Mouse (Mus musculus): ENCODE data around the gene Orai1.
A peak's percentile ranks its signal among the peaks of the same experiment; 100 is the strongest.
"Not testable (repeated sequence)": the region's sequence is repeated elsewhere in the genome, so short reads cannot be mapped to it uniquely, and the experiment has no call there.

The Orai1 gene

DNA sequence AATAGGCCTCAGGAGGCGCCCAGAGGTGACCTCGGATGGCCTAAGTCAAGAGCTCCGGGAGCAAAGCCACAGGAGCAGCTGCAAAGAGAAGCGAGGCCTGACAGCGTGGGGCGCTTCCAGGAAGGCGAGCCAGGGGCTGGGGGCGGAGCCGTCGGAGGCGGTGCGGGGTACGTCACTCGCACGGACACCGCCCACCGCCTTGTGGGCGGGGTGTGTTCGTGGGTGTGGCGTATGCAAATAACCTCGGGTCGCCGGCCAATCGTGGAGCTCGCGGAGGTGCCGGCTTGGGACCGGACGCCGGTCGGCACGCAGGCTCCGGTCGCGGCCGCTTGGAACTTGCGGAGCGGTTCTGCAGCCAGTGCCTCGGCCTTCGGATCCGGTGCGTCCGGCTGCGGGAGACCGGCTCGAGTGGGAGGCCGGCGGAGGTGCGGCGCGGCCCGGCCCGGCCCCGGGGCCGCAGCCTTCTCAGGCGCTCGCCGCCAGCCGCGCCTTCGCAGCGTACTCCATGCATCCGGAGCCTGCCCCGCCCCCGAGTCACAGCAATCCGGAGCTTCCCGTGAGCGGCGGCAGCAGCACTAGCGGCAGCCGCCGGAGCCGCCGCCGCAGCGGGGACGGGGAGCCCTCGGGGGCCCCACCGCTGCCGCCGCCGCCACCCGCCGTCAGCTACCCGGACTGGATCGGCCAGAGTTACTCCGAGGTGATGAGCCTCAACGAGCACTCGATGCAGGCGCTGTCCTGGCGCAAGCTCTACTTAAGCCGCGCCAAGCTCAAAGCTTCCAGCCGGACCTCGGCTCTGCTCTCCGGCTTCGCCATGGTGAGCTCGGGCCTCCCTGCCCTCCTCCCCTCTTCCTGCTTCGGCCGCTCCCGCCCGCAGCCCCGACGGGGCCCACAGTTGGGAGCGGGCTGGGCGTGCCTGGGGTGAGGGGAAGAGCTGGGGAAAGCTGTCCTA lies at the start of gene Orai1:
Gene Orai1, plus strand, starts transcription at position 322 of the 949 bp plus-strand sequence.
- DNase-seq (ENCODE audit: low spot score) = peak; percentile 98

DNA sequence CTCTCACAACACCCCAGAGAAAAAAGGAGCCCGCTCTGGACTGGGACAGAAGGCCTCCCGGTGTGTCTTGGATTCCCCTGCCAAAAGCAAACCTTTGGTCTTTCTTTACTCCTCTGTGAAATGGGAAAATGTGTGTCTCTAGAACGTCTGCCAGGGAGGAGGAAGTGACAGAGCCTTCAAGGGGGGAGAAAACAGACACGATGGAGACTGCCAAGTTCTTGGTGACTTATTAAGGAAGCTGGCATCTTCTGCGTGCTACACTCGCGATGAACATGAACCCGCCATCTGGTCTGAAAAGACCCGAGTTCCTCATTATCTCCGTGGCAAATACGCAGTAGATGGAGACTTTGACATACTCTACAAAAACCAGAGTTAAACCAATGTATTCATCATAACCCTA lies 49.4 kb upstream of the Orai1 start:
- no peak for DNase-seq (ENCODE audit: low spot score)

DNA sequence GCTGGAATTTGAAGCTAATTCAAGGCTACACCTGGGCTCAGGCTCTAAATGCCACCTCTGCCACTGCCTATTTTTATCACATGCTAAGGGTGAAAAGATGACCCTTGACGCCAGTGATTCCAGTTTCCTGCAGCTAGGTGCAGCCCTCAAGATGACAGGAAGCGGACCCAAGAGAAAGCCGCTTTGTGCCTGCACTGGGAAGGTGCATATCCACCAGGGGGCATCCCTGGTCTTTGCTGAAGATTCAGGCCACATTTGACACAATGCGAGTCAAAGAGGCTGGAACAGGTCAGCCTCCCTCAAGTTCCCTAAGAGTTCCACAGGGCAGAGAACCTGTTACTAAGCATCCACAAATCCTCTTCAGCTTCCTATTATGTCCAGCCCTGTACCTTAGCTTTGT lies 46.6 kb upstream of the Orai1 start:
- DNase-seq (ENCODE audit: low spot score) = peak; percentile 86

DNA sequence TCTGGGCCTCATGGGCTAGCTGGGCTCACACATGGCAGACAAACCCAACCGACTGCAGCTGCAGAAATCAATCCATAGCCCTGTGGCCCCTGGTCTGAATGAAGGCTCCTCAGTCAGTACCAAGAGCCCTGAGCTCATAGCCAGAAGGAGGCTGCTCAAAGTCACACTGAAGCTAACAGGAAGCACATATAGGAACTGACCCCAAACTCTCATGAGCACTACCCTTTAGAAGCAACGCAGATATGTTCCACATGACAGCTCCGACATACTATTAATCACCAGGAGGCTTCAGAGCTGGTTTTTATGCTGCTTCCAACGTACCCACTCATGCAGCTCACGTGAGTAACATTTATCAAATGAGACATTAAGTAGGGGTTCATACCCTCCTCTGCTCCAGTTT lies 44.8 kb upstream of the Orai1 start:
- no peak for DNase-seq (ENCODE audit: low spot score)

DNA sequence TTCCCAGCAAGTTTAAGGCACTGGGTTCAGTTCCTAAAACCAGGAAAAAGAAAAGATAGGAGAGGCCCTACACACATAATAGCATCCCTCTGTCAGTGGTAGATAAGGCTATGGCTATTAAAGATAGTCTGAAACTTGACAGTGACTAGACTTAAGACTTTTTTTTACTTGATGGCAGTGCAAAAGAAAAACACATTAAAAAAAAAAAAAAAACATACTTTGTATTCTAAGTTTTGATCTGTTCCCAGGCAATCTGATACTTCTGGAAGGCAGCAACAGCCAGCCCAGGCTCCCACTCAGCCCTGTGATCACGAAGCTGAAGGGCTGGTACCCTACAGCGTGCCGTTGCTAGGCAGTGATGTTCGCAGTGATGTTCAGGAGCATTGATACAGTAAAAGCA lies 43.4 kb upstream of the Orai1 start:
- DNase-seq (ENCODE audit: low spot score) = no peak

DNA sequence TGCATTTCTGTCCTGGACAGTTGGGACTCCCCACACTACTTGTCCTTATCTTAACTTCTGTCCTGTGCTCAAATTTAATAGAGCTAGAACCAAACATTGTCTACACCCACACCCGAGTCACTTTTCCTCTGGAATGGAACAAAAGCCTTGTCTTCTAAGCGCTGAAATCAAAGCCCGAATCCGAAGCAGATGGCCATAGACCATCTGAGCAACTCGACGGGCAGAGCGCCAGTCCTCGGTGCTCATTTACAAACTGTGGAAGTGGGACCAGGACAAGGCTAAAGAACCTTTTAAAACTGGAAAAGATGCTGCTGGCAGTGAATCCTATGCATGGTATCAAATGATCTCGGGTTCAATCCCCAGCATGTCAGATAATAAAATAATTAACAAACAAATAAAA lies 42.8 kb upstream of the Orai1 start:
- no peak for DNase-seq (ENCODE audit: low spot score)

DNA sequence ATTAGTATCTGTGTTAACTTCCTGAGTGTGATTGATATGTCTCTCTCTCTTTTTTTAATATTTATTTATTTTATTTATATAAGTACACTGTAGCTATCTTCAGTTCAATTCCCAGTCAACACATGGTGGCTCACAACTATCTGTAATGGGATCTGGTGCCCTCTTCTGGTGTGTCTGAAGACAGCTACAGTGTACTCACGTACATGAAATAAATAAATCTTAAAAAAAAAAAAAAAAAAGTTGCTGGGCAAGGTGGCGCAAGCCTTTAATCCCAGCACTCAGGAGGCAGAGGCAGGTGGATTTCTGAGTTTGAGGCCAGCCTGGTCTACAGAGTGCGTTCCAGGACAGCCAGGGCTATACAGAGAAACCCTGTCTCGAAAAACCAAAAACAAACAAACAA lies 40.2 kb upstream of the Orai1 start:
- not testable (repeated sequence) for DNase-seq (ENCODE audit: low spot score)

DNA sequence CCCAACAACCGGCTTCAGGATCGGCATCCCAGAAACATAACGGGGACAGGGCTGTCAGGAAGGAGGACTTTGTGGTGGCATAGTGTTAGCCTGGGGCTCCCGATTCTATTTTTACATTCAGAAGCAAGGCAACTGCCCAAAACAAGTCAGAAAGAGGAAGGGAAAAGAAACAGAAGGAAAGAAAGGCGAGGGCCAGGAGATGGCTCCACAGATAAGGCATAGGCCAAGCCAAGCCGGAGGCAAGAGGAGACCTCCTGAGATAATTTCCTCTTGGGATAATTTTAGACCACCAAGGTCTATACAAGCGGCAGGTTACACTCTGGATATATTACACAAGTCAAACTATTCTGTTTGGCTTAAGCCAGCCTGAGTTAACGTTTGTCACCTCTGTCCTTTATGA lies 35.9 kb upstream of the Orai1 start:
- DNase-seq (ENCODE audit: low spot score) = no peak

DNA sequence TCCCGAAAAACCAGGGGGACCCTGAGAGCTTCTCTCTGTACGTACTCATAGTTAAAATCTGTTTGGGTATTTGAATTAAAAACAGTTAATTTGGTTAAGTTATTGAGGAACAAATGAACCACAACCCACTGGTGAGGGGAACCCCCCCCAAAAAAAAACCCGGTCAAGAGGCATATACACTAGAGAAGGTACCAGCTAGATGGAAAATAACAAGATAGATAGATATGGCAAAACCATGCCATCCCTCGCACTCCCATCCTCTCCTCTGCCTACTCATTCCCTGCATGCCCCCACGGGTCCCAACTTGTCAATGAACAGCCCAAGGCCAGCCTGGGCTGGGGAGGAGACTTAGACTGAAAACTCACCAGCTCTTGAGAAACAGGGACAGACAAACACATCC lies 30.4 kb upstream of the Orai1 start:
- DNase-seq (ENCODE audit: low spot score) = no peak

DNA sequence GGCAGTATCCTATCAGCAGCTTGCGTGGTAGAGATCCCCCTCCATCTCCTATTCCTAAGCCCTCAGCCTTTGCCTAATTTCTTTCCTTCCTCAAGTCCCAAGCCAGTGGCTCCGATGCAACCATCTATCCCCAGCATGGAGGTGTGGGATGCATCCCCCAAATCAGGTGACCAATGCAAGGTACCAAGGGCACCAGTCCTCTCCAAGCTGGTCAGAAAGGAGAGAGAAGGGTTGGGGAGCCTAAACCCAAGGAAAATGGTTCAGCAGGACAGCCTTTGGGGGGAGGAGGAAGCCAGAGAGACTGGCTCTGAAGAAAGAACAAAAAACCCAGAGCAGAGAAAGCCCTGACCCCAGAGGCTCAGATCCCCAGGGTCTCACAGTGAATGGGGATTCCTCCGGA lies 29.6 kb upstream of the Orai1 start:
- no peak for DNase-seq (ENCODE audit: low spot score)

DNA sequence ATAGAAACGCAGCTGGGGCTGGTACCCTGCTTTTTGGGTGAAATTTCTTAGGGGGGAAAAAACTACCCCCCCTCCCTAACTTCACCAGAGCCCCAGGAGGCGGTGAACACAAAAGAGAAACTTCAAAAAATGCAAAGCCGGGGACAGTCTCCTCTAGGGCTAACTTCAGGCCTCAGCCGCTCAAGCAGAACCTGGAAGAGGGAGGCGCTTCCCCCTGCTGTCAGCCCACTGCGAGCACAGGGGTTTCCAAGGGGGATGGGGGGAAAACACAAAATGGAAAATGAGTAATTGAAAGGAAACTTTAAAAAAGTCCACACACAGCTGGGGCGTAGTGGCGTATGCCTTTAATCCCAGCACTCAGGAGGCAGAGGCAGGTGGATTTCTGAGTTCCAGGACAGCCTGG lies 28.8 kb upstream of the Orai1 start:
- peak; percentile 35 for DNase-seq (ENCODE audit: low spot score)

DNA sequence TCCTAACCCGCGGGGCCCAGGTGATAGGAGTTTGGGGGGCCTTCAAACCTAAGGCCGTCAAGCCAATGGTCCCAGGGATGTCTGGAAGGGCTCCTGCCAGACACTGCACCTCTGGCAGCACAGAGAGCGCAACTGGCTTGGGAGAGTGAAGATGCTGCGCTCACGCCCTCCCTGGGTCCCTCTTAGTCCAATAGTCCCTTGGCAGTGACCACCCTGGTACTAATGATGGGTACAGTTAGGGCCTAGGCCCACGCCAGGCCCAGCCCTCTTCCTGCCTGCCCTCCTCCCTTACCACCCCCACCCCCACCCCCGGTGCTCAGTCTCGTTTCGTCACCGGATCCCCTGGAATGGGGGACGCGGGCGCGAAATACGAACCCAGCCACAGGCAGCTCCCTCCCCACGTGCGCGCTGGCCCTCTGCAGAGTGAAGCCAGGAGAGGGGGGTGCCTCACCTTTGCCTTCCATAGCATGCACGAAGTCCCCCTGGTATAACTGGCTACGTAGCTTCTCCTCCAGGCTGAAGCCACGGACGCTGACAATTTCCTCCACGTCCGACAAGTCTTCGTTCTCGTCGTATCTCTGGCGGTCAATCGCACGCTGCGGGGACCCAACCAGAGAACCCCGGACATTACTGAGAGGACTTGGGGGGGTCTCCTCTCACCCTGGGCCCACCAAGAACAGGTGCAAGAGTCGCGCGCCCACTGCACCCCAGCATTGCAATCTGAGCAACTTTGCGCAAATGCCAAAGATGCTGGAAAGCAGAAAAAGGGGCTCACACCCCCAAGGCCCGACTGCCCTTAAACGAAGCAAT lies 27.5 kb upstream of the Orai1 start:
- DNase-seq (ENCODE audit: low spot score) = peak; percentile 69

DNA sequence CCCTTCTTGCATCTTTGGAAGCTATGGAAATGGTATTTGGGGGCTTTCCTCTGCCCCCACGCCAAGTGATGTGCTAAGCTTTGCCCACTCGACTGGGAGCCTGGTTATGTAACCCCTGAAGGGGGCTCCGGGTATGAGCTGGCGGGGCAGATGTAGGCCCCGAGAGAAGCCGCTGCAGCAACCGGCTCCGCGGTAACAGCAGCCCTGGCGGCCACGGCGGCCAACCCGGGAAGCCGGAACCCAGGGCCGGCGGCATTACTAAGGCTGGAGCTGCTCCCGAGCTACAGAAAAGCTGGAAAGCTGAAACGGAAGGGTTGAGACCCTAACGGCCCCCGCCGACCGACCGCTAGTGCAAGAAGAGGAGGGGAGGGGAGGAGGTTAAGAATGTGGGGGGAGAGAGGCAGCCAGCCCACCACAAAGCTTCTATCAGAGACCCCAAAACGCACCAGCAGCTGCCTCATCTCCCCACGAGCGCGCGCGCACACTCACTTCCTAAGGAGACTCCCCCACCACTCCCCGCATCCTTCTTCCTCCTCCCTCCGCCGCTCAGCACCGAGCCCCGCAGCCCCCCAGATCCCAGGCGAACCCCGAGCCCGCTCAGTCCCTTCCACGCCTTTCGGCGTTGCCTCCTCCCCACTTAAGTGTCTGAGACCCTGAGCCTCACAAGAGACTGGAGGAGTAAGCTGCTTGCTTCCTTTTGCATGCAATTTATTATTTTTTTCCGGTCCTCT lies 26.7 kb upstream of the Orai1 start:
- DNase-seq (ENCODE audit: low spot score) = peak; percentile 74

DNA sequence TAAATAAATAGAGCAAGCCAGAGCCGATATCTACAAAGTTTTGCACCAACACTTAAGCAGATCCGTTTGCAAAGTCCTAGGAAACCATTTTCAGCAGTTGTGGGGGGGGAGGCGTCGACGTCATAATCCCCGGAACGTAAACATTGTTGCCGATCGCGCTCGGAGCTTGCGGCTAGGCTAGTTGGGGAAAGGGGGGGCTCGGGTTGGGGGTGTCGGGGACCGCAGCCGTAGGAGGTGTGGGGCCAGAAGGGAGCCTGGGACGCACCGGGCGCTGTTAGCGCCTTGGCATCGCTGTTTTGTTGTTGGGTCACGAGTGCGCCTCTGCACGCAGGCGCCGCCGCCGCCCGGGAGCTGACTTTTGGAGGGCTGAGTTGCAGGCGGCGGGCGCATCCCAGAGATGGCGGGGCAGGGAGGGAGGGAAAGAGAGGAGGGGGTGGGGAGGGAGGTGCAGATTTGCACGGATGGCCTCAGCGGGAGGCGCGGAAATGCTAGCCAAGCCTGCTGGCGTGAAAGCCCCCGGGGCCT lies 25.8 kb upstream of the Orai1 start:
- peak; percentile 80 for DNase-seq (ENCODE audit: low spot score)

DNA sequence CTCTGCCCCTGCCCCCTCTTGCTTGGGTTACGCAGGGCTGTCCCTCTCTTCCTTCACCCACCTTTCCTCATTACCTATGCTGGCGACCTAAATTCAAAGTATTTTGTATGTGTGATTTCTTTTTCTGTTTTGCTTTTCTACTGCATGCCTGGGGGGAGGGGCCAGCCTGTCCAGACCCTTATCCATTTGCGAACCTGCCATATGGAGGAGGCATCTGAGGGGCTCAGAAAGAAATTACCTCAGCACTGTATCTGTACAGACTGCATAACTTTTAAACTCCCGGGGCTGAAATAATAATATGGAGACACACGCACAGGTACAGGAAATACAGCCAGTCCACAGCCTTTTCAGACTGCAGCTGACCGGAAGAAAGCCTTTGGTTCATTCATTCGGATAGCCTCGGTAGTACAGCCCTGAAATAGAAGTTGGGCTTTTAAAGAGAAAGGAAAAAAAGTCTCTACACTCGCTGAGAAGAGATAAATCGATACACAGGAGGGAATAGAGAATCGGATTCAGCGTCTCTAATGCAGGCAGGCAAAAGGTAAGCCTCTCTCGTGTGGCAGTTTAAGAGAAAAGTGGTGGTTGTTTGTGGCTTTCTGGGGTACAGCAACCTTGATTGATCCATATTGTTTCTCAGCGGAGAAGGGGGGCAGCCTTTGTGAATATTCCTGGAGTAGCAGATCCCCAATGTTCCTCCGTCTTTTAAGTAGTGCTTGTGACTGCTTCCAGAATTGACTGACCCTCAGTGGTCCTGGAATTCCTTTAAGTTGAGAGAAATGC lies 25.1 kb upstream of the Orai1 start, which contains the start of gene Kdm2b:
Gene Kdm2b, minus strand, starts transcription at position 273 of the 780 bp plus-strand sequence.
- DNase-seq (ENCODE audit: low spot score) = no peak

DNA sequence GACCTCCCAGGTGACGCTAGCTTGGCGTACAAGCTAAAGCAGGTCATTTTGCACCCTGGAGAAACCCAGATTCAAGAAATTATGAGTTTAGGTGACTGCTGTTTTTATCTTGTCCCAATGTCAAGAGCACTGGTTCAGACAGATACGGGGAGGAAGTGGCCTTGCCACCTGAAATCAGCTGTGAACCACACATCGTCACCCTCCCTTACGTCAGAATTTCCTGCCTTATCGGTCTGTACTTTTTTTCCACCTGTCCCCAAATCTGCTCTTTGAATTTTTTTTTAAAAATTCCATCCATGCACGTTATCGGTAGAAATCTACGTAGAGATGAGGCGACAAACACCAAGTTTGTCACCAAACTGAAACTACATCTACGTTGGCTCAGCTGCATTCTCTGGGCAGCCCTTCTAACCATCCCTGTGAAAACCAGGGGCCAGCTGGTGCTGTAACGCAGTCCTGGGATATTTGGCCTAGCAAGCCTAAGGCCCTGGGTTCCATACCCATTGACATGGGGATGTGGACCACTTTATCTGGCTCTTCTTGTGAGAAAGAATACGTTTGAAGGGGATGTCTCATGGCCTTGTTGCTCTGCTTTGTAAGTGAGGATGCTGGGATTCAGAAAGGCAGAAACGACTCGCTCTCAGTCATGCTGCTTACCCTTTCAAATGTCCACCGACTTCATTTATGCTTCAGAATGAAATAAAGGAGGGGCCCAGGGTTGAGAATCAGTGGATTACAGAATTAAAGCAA lies 24.3 kb upstream of the Orai1 start:
- DNase-seq (ENCODE audit: low spot score) = no peak

DNA sequence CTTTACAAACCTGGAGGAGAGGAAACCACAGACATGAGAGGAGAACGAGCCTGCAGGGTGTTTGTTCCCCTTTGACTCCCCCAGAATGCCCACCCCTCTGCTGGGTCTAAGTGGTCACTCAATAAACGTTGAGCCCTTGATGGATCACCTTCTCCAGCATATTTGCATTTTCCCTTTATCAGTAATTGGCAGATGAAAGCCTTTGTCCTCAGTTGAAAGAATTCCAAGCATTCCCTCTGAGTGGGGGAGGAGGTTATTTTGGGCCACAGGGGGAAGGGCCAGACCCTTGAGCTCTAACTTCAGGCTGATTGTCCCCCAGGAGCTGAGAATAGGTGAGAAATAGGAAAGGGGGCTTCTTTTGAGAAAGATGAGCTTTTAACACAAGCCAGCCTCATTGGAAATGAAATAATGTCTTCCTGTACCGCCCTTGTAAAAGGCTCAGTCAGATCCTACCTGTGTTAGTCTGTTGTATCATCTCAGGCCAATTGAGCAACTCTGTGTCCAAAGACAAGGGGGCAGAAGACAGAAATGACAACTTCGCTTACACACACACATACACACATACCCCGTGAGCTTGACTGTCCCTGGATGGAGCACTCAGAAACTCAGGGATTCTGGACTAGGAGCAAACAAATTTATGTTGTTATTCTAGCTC lies 23.4 kb upstream of the Orai1 start:
- peak; percentile 74 for DNase-seq (ENCODE audit: low spot score)

DNA sequence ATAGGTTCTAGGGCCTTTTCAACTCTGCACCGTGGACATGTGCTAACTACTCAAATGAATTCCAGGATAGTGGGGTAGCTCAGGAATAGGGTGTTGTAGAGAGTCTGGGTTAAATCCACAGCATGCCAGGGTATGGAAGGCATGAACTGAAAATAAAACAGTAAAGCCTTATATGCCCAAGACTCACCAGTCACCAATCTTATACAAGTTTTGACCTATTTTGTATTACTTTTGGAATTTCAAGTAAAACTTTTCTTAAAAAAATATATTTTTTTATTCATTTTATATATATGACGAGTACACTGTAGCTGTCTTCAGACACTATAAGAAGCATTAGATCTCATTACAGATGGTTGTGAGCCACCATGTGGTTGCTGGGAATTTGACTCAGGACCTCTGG lies 21.1 kb upstream of the Orai1 start:
- DNase-seq (ENCODE audit: low spot score) = no peak

DNA sequence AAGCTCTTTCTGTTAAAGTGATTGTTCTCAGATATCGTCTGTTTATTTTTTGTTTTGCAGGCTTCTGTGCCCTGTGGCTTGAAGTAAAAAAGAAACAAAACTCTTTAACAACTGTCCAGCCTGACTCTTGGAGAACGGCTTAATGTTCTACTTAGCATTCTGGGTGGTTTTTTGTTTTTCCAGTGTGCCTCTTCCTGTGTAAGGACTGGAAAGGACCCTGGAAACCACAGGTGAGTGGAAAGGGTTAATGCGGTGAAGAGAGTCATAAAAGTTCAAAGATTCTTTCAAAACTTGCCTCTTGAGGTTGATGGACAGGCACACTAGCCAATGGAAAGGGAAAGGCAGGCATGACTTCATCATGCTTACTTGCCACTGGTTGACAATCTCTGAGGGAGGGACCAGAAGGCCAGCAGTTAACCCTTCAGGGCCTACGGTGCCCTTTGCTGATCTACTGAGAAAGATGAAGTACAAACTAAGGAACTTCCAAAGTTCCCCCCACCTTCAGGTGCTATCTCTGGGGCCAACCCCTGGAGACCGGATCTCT lies 20.5 kb upstream of the Orai1 start:
- DNase-seq (ENCODE audit: low spot score) = peak; percentile 99

DNA sequence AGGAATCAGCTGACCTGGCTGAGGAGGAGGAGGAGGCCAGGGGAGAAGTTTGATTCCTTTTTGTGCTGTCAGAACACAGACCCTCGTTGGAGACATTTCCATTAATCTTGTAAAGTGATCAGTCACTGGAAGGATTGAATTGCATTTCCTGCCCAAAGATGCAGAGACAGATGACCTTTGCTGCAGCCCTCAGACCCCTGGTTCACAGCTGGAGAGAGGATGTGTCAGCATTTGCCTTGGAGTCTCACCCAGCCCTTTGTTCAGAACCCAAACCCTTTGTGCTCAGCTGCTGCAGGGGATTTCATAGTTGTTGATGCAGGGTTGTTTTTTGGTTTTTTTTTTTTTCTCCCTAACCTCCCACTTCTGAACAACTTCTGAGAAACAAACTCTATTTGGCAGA lies 20.0 kb upstream of the Orai1 start:
- DNase-seq (ENCODE audit: low spot score) = peak; percentile 79
